Mouse (Mus musculus) stomach, embryonic 14.5 days (tissue): ENCODE measurements around the gene Ndufa12. TPM values are rescaled to one million over a fixed set of nuclear protein-coding genes. Genes with fewer than 3 reads are reported as not detected.

ENCODE experiments used
- ATAC-seq: fragments of 200-750 bp; cut with Nextera tagmentation; 2 replicates; pipeline ENCODE4 v1.8.0; 2017; ENCODE audit warnings: low read depth, moderate TSS enrichment; ENCODE audit not compliant: insufficient number of reproducible peaks, insufficient read depth, low FRiP score
- H3K27ac ChIP-seq: fragments of 300-500 bp; sonication (generic); 2 replicates; pipeline ENCODE4 v1.5.1; 2014; ENCODE audit warnings: mild to moderate bottlenecking, low read length, moderate library complexity, mixed read lengths
- H3K27me3 ChIP-seq: fragments of 300-500 bp; sonication (generic); 2 replicates; pipeline ENCODE4 v1.6.1; 2014; ENCODE audit warnings: low read length, control low read depth, mixed read lengths; ENCODE audit not compliant: control insufficient read depth, insufficient read depth
- H3K36me3 ChIP-seq: fragments of 300-500 bp; sonication (generic); 2 replicates; pipeline ENCODE4 v1.6.1; 2014; ENCODE audit warnings: mild to moderate bottlenecking, control low read depth, low read length, moderate library complexity, mixed read lengths; ENCODE audit not compliant: control insufficient read depth, insufficient read depth
- H3K4me1 ChIP-seq: fragments of 300-500 bp; sonication (generic); 2 replicates; pipeline ENCODE4 v1.6.1; 2014; ENCODE audit warnings: low read length, control low read depth, mixed read lengths; ENCODE audit not compliant: control insufficient read depth, insufficient read depth
- H3K4me2 ChIP-seq: fragments of 300-500 bp; sonication (generic); replicated peaks from 2 replicates; pipeline ENCODE4 v1.6.1; 2014; ENCODE audit warnings: low read depth, low read length, control low read depth
- H3K4me3 ChIP-seq: fragments of 300-500 bp; sonication (generic); 2 replicates; pipeline ENCODE4 v1.5.1; 2014; ENCODE audit warnings: low read depth, low read length, control low read depth
- H3K9ac ChIP-seq: fragments of 300-500 bp; sonication (generic); replicated peaks from 2 replicates; pipeline ENCODE4 v1.6.1; 2014; ENCODE audit warnings: low read depth, mild to moderate bottlenecking, control low read depth, low read length, moderate library complexity, mixed read lengths
- H3K9me3 ChIP-seq: fragments of 300-500 bp; sonication (generic); 2 replicates; pipeline ENCODE4 v1.6.1; 2016; ENCODE audit warnings: low read depth, low read length, control low read depth; ENCODE audit not compliant: control insufficient read depth
- WGBS: fragments of 180-500 bp; shearing (Covaris S2); extraction: QIAGEN DNeasy Blood & Tissue Kit; methylation state at CpG from one replicate; pipeline ENCODE4 v1.1.7; 2014; 5-methylcytosine and 5-hydroxymethylcytosine counted together
- polyA plus RNA-seq: library from polyadenylated mRNA; unstranded; fragments of >200 nt; fragmentation: Nextera tagmentation; extraction: Ambion mirVana; gene quantifications from 2 replicates; pipeline ENCODE4 v1.2.1, GENCODE M21; 2014

Ndufa12 gene
- 412 and 430 TPM in 2 replicates for polyA plus RNA-seq

GRCm38 (mm10) chr10:94198482-94199405 lies at the start of gene Ndufa12:
Gene Ndufa12, plus strand, starts transcription at chr10:94198720.
- H3K27ac ChIP-seq = peak within 1 kb of the TSS; percentile 68; the same call in 1 of the 2 replicates
- peak within 1 kb of the TSS; percentile 60 for H3K9ac ChIP-seq
- H3K9me3 ChIP-seq = no peaks in the 10 kb centered on the region
- ATAC-seq = peak; percentile 95
- H3K27me3 ChIP-seq = no peaks in the 10 kb centered on the region
- peaks cover 12% of the 10 kb centered on the region for H3K36me3 ChIP-seq
- H3K4me1 ChIP-seq = peaks cover 4% of the 10 kb centered on the region
- peak within 1 kb of the TSS; percentile 78 for H3K4me3 ChIP-seq
- under 1% methylated on average over 46 of the region's 46 CpGs for WGBS
- peak within 1 kb of the TSS; percentile 48 for H3K4me2 ChIP-seq

- Histone ChIP-seq H3K27me3 (no peaks in the 10 kb centered on the region), H3K4me1 (peaks cover 14% of the 10 kb centered on the region; the same call in 1 of the 2 replicates), H3K27ac (no peak overlapping the region), H3K4me2 (no peak overlapping the region), H3K9ac (no peak overlapping the region), H3K36me3 (no peaks in the 10 kb centered on the region), H3K9me3 (no peaks in the 10 kb centered on the region), H3K4me3 (no peak overlapping the region)
- WGBS = 52% methylated on average over 4 of the region's 4 CpGs
- no peak for ATAC-seq
These were observed 47.0 kb upstream of the Ndufa12 start for GRCm38 (mm10) chr10:94151488-94151887.

GRCm38 (mm10) chr10:94153841-94154240 lies 44.7 kb upstream of the Ndufa12 start:
- ATAC-seq = no peak
- no peaks in the 10 kb centered on the region for H3K9me3 ChIP-seq
- no peak overlapping the region for H3K4me2 ChIP-seq
- peaks cover 10% of the 10 kb centered on the region for H3K36me3 ChIP-seq
- peaks cover 12% of the 10 kb centered on the region; the same call in 1 of the 2 replicates for H3K4me1 ChIP-seq
- no peak overlapping the region for H3K27ac ChIP-seq
- H3K27me3 ChIP-seq = no peaks in the 10 kb centered on the region
- H3K9ac ChIP-seq = no peak overlapping the region
- H3K4me3 ChIP-seq = no peak overlapping the region

- no peak overlapping the region for H3K4me2 ChIP-seq
- no peaks in the 10 kb centered on the region for H3K4me1 ChIP-seq
- 94% methylated on average over 6 of the region's 6 CpGs for WGBS
- no peak for ATAC-seq
- no peak overlapping the region for H3K27ac ChIP-seq
- H3K9me3 ChIP-seq = no peaks in the 10 kb centered on the region; the same call in 1 of the 2 replicates
- H3K36me3 ChIP-seq = peaks cover 28% of the 10 kb centered on the region
- no peak overlapping the region for H3K4me3 ChIP-seq
- H3K9ac ChIP-seq = no peak overlapping the region
- no peaks in the 10 kb centered on the region for H3K27me3 ChIP-seq
These were observed 39.6 kb upstream of the Ndufa12 start for GRCm38 (mm10) chr10:94158962-94159361.

- no peaks in the 10 kb centered on the region for H3K27me3 ChIP-seq
- H3K36me3 ChIP-seq = peaks cover 28% of the 10 kb centered on the region
- H3K4me1 ChIP-seq = no peaks in the 10 kb centered on the region
- H3K4me3 ChIP-seq = no peak overlapping the region
- no peak for ATAC-seq
- no peak overlapping the region for H3K27ac ChIP-seq
- H3K9me3 ChIP-seq = no peaks in the 10 kb centered on the region; the same call in 1 of the 2 replicates
- H3K4me2 ChIP-seq = no peak overlapping the region
- 89% methylated on average over 4 of the region's 4 CpGs for WGBS
- no peak overlapping the region for H3K9ac ChIP-seq
These were observed 39.1 kb upstream of the Ndufa12 start for GRCm38 (mm10) chr10:94159406-94159805.

GRCm38 (mm10) chr10:94161051-94161765 lies 37.3 kb upstream of the Ndufa12 start:
- H3K36me3 ChIP-seq = peaks cover 35% of the 10 kb centered on the region
- no peaks in the 10 kb centered on the region; the same call in 1 of the 2 replicates for H3K9me3 ChIP-seq
- 91% methylated on average over 5 of the region's 5 CpGs for WGBS
- H3K27me3 ChIP-seq = no peaks in the 10 kb centered on the region
- H3K27ac ChIP-seq = no peak overlapping the region
- no peaks in the 10 kb centered on the region for H3K4me1 ChIP-seq
- no peak for ATAC-seq
- H3K4me2 ChIP-seq = no peak overlapping the region
- no peak overlapping the region for H3K4me3 ChIP-seq
- H3K9ac ChIP-seq = no peak overlapping the region

- Histone ChIP-seq H3K27me3 (no peaks in the 10 kb centered on the region), H3K9me3 (no peaks in the 10 kb centered on the region; the same call in 1 of the 2 replicates), H3K4me2 (no peak overlapping the region), H3K36me3 (peaks cover 36% of the 10 kb centered on the region), H3K27ac (no peak overlapping the region), H3K4me3 (no peak overlapping the region), H3K9ac (no peak overlapping the region), H3K4me1 (no peaks in the 10 kb centered on the region)
- ATAC-seq = no peak
- 92% methylated on average over 7 of the region's 7 CpGs for WGBS
These were observed 36.5 kb upstream of the Ndufa12 start for GRCm38 (mm10) chr10:94162031-94162430.

GRCm38 (mm10) chr10:94164104-94164845 lies 34.2 kb upstream of the Ndufa12 start:
- ATAC-seq = no peak
- WGBS = 82% methylated on average over 5 of the region's 5 CpGs
- no peak overlapping the region for H3K4me3 ChIP-seq
- no peak overlapping the region for H3K4me2 ChIP-seq
- no peaks in the 10 kb centered on the region for H3K27me3 ChIP-seq
- H3K27ac ChIP-seq = no peak overlapping the region
- peaks cover 41% of the 10 kb centered on the region for H3K36me3 ChIP-seq
- H3K4me1 ChIP-seq = no peaks in the 10 kb centered on the region
- no peaks in the 10 kb centered on the region; the same call in 1 of the 2 replicates for H3K9me3 ChIP-seq
- H3K9ac ChIP-seq = no peak overlapping the region
